Mouse (Mus musculus): Measurements from ENCODE around the gene Arid5a.

The Arid5a gene

DNA sequence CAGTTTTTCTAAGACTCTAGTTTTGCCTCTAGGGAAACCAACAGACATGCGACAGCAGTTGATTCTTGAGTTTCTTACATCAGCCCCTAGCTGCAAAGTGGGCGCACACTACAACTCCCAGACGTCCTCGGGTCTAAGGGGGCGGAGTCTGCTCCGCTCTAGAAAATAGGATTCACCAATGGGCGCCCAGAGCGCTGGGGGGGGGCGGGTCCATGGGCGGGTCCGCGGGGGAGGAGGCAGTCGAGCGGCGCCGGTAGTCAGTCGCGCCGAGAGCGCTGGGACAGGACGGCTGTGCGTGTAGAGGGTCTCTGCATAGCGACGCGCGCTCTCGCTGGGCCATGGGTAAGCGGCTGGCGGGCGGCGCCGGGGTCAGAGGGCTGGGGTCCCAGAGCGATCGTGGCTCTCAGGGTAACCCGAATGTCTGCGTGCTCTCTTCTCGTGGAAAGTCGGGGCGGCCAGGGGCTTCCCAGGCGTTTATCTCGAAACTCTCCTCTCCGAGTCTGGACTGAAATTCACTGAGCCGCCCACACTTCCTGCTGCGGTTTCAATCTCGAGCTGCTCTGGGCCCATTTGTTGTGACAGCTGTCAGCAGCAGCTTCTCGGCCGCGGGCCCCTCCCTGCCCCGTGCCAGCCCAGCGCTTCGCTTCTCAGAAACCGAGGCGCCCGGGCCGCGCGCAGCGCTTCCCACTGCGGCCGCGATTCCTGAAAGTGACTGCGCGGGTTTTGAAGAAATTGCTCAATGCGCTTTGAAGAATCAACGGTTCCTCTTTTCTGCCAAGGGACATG, at the start of gene Arid5a:
Gene Arid5a (plus strand): TSS at position 239 of the 786 bp plus-strand sequence.
- peak; percentile 93 for DNase-seq

DNA sequence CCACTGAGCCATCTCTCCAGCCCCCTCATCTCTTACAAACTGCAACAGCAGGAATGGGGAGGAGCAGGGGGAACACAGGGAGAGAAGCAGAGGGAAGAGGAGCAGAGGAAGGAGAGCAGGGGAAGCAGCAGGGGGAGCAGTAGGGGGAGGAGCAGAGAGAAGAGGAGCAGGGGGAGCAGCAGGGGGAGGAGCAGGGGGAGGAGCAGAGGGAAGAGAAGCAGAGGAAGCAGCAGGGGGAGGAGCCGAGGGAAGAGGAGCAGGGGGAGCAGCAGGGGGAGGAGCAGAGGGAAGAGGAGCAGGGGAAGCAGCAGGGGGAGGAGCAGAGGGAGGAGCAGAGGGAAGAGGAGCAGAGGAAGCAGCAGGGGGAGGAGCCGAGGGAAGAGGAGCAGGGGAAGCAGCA, 48.9 kb upstream of the Arid5a start:
- DNase-seq = no peak

DNA sequence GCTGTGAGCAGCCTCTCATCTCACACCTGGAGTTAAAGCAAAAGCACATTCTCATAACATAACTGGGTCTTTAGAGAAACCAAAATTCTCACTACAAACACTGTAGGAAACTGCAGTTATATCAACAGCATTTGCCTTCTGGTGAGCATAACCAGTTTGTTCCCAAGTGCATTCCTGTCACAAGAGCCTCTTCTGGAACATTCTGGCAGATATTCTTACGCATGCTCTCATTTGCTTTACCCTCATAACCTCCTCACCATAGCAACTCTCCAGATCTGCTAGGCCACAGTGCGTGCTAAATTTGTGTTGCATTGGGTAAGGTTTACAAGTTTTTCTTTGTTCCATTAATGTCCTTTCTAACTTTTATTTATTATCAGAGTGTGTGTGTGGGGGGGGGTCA, 48.3 kb upstream of the Arid5a start:
- DNase-seq = no peak

DNA sequence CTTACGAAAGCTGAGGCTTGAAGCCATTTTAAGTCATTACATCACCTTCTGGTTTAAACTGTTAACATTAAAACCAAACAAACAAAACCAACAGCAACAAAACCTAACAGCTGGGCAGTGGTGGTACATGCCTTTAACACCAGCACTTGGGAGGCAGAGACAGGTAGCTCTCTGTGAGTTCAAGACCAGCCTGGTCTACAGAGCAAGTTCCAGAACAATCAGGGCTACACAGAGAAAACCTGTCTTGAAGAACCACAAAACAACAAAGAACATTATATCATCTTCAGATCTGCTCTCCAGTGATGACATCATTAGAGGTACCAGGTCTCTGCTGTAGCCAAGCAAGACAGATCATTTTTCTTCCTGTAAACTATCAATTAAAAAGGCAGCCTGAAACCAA, 47.1 kb upstream of the Arid5a start:
- DNase-seq = no peak

DNA sequence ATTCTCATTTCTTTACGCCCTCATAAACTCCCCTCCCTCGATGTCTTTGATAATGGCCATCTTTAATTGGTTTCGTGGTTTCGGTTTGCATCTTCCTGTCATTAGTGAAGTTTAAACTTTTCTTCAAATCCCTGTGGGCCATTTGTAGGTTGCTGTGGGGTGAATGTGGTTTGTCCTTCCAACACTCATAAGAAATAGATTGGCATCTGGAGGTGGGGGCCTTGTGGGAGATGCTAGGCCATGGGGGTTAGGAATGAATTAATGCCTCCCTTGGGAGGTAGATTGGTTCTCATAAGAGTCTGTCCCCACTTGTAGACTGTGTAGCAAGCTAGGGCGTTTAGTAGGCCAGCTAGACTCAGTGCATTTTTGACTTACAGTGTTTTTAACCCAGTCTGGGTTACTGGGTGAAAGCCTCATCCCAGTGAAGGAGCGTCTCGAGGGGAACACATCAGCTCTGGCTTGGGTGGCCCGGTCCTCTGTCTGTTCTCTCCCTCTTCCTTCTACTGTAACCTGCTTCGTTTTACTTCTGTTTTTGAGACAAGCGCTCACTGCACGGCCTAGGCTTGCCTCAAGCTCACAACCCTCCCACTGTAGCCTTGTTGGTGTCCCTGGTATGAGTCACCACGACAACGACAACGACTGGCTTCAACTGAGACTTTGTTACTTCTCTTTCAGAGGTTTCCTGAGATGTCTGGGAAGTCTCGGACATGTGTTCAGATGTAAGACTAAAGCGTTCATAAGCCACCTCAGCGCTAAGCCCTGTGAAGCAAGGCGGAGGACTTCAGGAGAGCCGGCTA, 45.6 kb upstream of the Arid5a start:
- no peak for DNase-seq

DNA sequence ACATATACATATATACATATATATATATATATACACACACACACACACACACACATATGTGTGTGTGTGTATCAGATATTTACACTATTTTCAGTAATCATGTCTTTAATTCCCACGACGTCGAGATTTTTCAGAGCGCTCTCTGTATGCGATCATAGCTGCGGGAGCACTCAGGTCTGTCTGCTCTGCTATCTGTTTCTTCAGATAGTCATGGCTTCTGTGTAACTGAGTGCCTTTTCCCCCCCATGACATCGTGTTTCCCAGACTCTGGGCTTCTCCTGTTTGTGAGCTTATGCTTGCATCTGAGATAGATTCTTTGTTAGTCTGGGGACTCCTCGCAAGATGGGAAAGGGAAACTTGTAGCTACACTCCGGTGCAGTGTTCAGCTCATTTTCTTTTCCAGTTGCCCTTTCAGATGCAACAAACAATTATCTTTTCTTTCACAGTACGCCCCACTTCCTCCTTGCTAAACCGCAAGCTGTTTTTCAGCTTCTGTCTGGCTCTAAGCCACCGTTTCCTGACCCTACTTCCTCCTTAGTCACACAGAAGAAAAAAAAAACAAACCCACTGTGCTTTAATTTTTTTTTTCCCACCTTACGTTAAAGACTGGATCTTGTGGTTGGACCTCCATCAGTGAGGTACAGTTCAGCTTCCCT, 43.6 kb upstream of the Arid5a start:
- peak; percentile 85 for DNase-seq

DNA sequence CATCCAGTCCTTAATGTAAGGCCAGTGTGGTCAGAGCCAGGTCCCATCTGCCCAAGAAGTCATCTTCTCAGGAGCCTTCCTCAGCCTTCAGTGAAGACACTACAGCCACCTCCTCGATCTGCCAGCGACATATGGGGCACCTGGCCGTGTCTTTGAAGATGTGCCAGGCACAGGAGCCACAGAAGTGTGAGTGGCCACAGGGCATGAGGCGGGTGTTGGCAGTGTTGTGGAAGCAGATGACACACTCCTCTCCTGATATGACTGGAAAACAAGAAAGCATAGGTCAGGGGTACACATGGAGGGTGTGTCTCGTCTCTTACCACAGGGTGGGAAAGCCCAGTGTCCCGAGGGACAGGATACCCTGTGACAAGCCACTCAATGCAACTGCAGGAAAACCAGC, 41.2 kb upstream of the Arid5a start:
- no peak for DNase-seq

DNA sequence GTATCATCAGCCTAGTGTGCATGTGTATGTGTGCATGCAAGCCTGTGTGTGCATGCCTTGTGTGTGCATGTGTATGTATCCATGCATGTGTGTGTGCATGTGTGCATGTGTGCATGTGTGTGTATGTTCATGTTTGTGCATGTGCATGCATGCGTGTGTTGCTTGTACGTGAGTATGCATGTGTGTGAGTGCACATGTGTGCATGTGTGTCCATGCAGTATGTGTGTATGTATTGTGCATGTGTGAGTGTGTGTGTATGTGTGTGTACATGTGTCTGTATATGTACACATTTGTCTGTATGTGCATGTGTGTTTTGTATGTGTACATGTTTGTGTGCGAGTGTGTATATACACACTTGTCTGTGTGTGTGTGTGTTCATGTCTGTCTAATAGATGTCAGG, 39.9 kb upstream of the Arid5a start:
- DNase-seq = no peak

DNA sequence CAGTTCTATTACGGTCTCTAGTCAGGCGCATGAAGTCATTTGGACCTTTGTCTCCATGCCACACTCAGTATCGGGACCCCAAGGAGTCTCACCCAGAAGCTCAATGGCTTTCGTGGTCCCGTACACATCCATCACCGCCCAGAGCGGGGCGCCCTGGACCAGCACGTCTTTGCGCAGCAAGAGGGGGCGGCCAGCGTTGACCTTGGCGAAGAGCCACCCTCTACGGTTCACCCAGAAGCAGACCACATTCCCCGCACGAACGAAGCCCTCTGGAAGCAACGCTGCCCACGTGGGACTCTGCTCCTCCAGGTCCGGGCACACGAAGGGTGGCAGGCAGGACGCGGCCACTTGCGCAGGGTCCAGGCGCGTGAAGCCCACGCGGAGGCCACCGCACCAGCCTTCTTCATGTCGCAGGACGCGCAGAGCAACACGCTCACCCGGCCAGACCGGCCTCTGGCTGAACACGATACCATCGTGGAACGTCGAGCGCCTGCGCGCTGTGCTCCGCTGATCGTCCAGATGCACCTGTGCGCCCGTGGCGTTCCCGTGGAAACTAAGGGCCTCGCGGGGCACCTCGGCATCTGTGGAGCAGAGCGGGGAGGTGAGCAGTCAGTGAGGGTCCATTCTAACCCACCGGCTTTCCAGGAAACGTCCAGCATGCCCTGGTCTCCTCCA, 38.3 kb upstream of the Arid5a start:
- peak; percentile 19 for DNase-seq

DNA sequence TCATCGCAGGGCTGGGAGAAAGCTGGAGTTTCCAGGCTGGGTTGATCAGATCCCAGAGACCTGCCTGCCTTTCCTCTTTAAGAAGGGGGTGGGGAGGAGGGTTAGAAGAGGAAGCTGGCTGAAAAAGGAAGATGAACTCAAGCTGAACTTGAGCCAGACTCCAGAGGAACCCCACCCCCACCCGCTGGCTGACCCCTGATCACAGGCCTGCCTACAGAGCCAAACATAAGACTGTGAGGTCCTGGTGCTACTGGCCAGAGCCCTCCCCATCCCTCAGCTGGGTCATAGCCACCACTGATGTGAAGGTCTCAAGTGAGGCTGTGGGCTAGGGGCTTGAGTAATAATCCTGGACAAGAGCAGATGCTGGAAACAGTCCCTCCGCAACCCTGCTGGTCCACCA, 36.9 kb upstream of the Arid5a start:
- peak; percentile 73 for DNase-seq

DNA sequence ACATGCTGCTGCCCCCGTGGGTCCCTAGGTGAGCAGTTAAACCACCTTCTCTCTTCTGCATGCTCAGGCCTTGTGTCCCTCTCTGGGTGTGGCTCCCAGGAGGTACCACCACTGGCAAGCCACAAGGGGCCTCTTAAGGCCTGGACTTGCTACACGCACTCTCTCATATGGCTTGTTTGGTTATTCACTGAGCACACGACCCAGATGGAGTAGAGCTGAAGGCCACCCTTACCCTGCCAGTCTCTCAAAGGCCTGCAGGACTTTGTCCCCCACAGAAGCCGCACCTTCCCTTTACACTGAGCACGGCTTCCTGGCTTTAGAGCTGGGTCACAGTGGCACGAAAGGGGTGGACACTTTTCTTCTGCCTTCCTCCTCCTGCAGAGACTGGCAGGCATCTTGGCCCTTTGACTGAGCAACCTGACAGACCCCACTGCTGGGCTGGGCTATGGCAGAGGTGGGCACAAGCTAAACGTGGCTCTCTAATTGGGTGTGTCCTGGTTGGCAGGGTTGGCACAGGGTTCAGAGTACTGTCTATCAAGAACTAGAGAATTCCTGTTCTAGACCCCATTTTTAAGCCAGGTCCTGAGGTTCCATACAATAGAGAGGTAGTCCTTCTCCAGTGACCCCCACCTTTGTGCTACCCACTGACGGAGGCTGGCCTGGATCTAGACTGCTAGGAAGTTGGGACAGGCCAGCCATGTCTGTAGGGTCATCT, 35.9 kb upstream of the Arid5a start:
- peak; percentile 15 for DNase-seq

DNA sequence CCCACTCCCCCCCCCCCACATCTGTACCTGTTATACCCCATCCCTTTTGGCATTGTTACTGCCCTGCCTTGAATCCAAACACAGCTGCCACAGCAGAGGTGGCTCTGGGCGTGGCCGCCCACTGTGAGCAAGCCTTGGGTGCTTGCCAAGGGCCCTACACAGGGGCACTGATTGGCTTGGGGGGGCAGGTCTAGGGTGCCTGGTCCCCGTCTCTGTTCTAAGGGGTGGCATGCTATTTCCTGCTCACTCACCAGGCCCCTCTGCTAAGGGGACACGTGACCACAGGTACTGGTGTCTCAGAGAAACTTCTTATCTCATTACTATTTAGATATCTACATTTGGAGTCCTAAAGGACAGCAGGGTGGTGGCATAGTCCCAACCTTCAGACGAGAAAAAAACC, 35.0 kb upstream of the Arid5a start:
- DNase-seq = peak; percentile 70

DNA sequence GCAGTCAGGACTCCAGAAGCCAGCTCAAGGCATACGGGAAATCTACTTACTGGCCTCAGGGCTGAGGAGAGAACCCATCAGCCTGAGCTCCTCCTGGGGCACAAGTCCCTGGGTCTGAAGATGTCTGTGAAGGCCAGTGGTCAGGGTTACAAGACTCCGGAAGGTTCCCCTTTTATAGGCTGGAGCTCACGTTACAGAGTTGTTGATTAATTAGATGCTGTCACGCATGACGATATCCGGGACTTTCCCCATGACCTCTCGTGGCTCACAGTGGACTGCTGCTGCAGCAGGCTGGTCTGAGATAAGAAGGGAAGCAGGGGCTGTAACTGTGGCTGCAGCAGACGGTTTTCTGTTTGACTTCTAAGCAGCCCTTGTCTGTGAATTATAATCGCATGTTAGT, 34.2 kb upstream of the Arid5a start:
- DNase-seq = peak; percentile 86

DNA sequence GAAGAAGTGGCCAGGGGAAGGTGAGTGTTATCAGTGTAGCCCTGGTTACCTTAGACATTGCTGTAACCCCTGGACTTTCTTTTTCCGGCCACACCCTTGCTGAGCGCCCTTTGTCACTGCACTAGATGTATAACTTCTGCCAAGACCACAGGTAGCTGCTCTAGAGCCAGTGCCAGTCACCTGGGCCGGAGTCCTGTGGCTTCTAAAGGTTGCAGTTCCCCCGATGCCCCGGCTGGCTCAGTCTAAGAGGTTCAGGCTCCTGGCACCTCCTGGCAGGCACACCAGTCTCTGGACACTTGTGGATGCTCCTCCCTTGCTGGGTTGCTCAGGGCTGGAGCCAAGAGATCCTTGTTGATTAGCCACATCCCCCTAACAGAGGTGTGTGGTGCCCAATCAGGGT, 33.1 kb upstream of the Arid5a start, which contains the start of gene Neurl3:
Gene Neurl3 (minus strand): TSS at position 225 of the 400 bp plus-strand sequence.
- peak; percentile 13 for DNase-seq

DNA sequence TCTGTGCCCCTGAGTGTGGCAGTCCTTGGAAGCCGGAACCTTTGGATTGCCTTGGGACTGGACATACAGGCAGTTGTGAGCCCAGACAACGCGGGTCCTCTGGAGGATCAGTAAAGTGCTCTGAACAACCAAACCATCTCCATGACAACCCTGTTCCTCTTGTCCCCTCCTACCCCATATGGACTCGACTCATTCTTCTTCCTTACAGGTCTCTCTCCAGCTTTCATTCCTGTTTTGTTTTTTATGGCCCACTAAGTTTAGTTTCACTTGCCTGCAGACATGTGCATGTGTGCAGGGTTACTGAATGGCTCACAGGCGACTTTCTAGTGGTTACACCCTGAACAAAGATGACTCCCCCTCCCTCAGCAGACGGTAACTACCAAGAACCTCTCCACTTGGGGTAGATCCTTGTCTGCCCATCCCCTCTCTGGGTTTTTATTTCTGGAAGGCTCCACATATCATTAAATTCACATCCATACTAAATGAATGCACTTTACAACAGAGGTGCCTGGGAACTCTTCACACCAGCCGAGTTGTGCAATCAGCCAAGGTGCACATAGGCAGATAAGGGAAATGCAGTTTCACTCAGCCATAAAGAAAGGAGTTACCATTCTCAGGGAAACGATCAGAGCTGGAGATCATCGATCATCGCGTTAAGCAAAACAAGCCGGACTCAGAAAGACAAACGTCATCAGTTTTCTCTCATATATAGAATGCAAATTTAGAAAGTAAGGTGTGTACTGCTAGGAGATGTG, 31.7 kb upstream of the Arid5a start:
- no peak for DNase-seq

DNA sequence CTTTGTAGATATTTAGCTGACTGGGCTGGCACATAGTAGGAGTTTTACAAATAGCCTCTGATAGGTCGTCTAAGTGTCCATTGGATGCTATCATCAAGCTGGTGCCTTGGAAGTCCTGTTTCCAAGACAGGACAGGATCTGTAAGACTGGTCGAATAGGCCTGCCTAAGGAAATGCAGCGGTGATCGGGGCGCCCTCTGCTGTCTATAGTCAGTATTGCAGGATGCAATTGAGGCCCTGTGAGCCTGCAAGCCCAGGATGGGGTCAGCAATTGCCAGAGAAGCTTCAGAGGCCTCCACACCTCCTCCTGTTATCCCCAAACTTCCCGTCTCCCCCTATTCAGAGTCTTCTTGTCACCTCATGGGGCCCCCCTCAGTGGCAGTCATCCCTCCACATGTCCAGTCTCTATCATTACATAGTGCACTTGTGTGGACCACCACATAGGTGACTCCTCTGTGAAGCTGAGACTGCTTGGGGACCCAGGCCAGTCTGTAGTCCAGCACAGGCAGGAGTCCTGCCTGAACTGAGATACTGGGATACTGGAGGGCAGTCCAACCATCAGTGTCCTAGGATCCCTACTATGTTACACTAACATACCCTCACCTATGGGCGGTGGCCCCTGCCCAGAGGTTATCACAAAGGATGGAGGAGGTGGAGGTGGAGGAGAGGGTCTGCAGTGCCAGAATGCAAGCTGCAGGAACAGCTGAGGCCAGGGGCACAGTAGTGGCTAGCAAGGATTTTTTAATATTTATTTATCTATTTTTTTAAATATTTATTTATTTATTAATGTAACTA, 30.1 kb upstream of the Arid5a start:
- peak; percentile 87 for DNase-seq

DNA sequence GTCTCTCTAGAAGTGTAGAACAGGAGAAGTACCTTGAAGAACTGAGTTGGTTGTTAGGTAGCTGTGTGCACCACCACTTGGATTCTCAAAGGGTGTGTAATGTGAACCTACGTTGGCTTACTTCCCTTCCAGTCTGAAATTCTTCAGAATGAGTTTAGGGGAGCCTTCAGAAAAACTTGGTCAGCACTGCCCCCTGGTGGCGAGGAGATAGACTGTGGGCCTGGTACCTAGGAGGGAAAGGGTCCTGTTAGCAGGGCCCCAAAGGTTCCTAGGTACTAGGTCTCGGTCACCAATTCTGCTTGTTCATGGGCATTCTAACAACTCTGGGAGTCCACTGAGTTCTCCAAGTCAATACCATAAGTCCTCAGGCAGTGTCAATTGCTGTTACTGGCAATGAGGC, 28.3 kb upstream of the Arid5a start:
- DNase-seq = peak; percentile 88

DNA sequence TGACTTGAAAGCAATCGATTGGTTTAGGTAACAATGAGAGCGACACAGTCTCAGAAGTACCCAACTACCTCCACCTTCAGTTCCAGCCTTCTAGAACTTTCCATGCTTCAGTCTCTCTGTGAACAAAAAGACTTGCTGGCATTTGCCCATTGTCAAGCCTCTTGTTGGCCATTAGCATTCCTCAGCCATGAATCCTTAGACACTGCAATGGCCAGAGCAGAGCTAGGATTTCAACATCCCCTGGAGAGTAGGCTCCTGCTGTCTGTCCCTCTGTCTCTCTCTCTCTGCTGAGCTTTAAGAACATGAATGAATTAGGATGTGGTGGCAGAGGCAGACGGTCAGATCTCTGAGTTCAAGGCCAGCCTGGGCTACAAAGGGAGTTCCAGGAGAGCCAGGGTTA, 26.6 kb upstream of the Arid5a start:
- no peak for DNase-seq

DNA sequence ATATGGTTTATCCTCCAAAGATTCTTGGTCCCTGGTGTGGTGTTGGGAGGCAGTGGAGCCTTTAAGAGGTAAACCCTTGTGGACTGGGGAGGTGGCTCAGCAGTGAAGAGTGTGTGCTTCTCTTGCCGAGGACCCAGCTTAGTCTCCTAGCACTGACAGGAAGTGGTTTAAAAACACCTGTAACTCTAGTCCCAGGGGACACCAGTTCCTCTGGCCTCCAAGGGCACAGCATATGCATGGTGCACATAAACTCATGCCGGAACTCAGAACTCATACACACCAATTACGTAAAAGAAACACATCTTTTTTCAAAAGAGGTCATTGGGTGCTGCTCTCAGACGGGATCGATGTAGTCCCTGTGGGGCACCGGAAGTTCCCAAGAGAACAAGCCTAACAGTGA, 25.7 kb upstream of the Arid5a start:
- no peak for DNase-seq

DNA sequence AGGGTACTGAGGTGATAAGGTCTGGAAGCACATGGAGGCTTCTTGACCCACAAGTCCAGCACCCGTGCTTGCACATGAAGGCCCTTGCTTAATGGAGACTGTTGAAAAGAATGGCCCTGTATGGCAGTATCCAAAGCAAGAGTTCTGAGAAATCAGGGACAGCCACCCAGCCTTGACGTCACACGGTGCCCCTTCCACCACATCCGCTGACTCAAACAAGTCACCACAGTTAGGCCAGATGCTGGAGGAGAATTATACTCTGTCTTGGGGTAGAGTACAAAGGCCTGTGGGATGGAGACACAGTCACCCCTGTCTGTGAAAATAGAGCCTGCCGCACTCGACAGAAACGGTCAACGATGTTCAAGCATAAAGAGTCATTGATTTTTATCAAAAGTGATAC, 14.1 kb upstream of the Arid5a start:
- DNase-seq = no peak

DNA sequence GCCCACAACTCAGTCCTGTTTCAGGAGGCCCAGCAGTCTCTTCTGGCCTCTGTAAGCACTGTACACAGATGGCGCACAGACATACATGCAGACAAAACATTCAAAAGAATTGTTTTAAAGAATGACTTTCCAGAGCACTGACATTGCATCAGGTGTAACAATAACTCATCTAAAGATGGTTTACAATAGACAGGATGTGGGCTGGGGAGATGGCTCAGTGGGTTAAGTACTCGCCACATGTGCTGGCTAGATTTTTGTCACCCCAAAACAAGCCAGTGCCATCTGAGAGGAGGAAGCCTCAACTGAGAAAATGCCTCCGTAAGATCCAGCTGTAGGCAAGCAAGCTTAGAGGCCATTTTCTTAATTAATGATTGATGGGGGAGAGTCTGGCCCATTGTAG, 13.1 kb upstream of the Arid5a start:
- DNase-seq = no peak
